Mouse (Mus musculus): Measurements from ENCODE around the gene E2f6. TPM values are rescaled to one million over a fixed set of nuclear protein-coding genes. Genes with fewer than 3 reads are reported as not detected.

E2f6 gene
- 10 to 100 TPM; 27.5 to 43.8 TPM for total RNA-seq (2021)
- long read RNA-seq, experiment 1, transcript E2f6-201 (7 exons, 2,418 nt), result minor isoform, 13 of 75 reads
- long read RNA-seq, experiment 1, transcript E2f6-202 (4 exons, 3,018 nt), result minor isoform, 8 of 75 reads
- long read RNA-seq, experiment 1, transcript E2f6-204 (8 exons, 2,362 nt), result major isoform, 35 of 75 reads
- long read RNA-seq, experiment 1, partial matches to known transcripts, result 5 of 75 reads
- long read RNA-seq, experiment 1, other reads (novel, unspliced or antisense), result 14 of 75 reads
- long read RNA-seq, experiment 2, transcript E2f6-204 (8 exons, 2,362 nt), result major isoform, 18 of 45 reads
- long read RNA-seq, experiment 2, transcript E2f6-201 (7 exons, 2,418 nt), result minor isoform, 13 of 45 reads
- long read RNA-seq, experiment 2, partial matches to known transcripts, result 4 of 45 reads
- long read RNA-seq, experiment 2, other reads (novel, unspliced or antisense), result 6 of 45 reads

- DNase-seq, result peak; percentile 89
Measured at GRCm38 (mm10) chr12:16810525-16811431, at the start of gene E2f6. Gene E2f6, plus strand, starts transcription at chr12:16810963.

GRCm38 (mm10) chr12:16761461-16761860 is 49.3 kb upstream of the E2f6 start:
- DNase-seq, result no peak

DNA sequence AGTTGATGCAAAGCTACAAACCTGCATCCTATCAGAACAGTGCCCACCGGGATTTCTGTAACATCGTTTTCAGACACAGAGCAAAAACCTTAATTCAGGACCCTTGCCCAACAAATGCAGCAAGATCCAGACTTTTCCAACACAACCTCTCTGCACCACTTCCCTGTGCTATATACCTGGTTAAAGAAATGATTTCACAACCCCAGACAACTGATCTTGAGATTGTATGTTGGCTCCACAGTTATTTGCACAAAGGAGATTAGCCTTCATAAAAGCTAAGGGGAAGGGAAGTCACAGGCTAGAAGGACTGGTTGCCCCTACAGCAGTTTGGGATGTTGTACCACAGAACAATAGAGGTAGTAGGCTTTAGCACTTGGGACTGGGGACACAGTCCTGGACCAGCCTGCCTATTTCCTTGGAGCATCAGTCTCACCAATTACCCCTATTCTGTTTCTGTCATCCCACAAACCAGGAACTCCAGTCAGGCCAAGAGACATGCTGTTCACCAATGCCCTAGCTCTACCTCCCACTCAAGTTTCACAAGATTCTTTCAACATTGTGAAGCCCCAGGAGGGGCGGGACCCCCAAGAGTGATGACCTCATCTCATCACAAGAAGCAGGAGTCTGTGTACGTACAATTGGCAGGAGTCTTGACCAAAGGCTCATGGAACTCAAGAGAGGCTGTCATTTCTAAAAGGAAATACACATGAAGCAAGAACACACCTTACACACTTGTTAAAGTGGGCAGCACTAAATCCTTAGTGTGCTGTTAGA is 46.9 kb upstream of the E2f6 start:
- no peak for DNase-seq

GRCm38 (mm10) chr12:16764776-16765445 is 45.9 kb upstream of the E2f6 start:
- DNase-seq, result peak; percentile 76

GRCm38 (mm10) chr12:16768251-16768650 is 42.5 kb upstream of the E2f6 start:
- no peak for DNase-seq

DNA sequence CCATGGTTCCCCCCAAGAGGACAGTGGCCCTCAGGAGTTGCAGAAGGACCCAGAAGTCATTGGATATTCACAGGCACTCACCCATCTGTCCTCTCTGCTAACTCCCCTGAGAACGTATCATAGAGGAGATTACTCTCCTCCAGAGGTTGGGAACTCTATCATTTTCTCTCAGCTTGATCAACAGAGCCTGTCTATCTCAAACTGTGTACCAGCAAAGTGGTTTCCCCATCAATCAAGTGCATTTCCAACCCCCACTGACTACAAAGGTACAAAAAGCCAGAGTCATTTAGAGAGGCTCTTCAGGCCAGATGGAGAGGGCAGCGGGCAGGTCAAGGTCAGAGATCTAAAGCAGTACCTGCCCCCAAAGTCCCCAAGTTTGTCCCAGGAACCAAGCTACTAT is 42.1 kb upstream of the E2f6 start:
- no peak for DNase-seq

- no peak for DNase-seq
Measured at GRCm38 (mm10) chr12:16769601-16770165, 41.1 kb upstream of the E2f6 start.

- DNase-seq, result no peak
Measured at GRCm38 (mm10) chr12:16774605-16775004, 36.2 kb upstream of the E2f6 start.

GRCm38 (mm10) chr12:16775351-16775750 is 35.4 kb upstream of the E2f6 start:
- no peak for DNase-seq

- no peak for DNase-seq
Measured at GRCm38 (mm10) chr12:16778523-16778922, 32.2 kb upstream of the E2f6 start.

- no peak for DNase-seq
Measured at GRCm38 (mm10) chr12:16779165-16779564, 31.6 kb upstream of the E2f6 start.

DNA sequence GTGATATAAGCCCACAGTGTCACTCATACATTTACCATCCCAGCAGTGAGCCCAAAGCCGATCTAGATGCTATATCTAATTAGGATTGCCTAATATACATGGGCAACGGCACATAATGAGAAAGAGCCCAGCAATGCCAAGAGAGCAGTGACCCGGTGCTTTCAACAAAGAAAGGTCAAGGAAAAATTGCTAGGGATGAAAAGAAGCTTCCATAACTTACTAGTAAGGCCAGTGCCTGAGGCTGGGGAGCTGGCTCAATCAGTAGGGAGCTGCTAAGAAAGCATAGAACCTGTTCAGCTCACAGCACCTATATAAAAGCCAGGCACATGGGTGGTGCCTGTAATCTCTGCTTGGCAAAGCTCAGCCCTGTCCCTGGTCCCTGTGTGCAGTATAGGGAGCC is 30.4 kb upstream of the E2f6 start:
- no peak for DNase-seq

- no peak for DNase-seq
Measured at GRCm38 (mm10) chr12:16781034-16781746, 29.6 kb upstream of the E2f6 start.

- no peak for DNase-seq
Measured at GRCm38 (mm10) chr12:16788600-16788999, 22.2 kb upstream of the E2f6 start.

DNA sequence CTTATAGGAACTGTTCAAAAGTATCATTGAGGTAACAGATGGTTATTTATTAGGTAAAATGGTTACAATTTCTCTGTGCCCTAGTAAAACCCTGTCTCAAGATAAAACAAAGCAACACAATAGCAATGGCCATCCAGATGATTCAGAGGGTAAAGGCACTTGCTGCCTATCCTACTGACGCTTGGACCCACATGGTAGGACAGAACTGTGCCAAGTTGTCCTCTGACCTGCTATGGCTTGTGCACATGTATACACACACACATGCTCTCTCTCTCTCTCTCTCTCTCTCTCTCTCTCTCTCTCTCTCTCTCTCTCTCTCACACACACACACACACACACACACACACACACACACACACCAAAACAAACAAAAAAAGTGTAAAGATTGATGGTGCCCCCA is 21.6 kb upstream of the E2f6 start:
- DNase-seq, result no peak

DNA sequence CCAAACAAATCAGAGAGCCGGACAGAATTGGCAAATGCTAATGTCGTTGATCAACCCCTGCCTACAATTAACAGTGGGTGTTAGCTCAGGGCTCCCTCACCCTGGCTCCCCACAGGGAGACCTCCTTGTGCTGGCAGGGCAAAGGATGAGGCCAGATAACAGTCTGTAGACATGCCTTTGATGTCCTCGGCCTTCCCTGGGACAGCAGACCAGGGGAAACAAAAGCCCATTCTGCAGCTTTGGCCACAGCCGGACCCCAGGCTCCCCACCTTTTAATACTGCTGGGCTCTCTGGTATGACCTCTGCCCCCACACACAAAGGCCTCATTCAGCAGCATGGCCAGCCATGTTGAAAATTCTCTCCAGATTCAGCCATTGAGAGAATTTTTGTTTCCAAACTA is 21.0 kb upstream of the E2f6 start:
- DNase-seq, result no peak

- peak; percentile 32 for DNase-seq
Measured at GRCm38 (mm10) chr12:16790456-16790855, 20.3 kb upstream of the E2f6 start.

DNA sequence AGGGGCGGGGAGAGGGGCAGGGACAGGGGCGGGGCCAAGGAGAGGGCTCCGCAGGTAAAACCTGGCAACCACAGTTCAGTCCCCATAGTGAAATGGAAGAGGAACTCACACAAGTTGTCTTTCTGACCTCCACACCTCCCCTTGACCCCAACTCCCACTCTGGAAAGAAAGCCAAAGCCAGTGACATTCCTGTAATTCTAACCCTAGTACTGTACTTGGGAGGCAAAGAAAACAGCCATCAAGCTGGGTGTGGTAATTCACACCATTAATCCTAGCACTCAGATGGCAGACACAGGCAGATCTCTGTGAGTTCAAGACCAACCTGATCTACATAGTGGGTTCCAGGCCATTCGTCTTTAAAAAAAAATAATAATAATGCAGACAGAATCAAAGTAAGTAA is 17.4 kb upstream of the E2f6 start:
- DNase-seq, result no peak

GRCm38 (mm10) chr12:16795781-16796180 is 15.0 kb upstream of the E2f6 start:
- no peak for DNase-seq

DNA sequence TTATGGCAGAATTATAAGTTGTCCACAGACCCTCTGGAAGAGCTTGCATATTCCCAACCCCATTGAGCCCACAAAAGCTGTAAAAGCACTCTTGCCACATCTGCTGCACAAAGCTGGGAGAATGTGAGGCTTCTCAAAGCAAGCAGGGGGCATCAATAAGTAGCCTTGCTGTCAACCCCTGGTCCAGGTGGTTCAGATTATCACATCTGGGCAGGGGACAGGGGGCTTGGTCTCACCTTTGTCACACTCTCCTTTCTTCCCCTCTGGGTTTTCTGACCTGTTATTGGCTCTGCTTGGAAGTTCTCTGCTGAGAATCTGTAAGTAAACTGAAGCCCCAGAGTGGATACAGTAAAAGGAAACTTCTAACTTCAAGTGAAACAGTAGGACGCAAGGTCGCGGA is 11.9 kb upstream of the E2f6 start:
- no peak for DNase-seq

DNA sequence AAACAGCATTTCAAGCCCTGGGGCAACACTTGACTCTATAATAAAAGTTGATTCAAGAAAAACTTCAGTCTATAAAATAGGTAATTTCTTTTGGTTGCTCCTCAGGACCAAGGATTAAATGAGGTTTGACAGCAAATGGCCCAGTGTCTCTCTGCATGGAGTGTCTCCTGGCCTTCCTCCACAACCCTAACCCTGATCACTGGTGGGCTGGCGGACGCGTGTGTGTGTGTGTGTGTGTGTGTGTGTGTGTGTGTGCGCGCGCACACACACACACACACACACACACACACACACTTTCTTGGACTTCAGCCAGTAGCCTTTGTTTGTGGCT is 10.9 kb upstream of the E2f6 start:
- DNase-seq, result no peak
